11 mouse cellular contexts compared by ENCODE assay signal in the genomic region with DNA sequence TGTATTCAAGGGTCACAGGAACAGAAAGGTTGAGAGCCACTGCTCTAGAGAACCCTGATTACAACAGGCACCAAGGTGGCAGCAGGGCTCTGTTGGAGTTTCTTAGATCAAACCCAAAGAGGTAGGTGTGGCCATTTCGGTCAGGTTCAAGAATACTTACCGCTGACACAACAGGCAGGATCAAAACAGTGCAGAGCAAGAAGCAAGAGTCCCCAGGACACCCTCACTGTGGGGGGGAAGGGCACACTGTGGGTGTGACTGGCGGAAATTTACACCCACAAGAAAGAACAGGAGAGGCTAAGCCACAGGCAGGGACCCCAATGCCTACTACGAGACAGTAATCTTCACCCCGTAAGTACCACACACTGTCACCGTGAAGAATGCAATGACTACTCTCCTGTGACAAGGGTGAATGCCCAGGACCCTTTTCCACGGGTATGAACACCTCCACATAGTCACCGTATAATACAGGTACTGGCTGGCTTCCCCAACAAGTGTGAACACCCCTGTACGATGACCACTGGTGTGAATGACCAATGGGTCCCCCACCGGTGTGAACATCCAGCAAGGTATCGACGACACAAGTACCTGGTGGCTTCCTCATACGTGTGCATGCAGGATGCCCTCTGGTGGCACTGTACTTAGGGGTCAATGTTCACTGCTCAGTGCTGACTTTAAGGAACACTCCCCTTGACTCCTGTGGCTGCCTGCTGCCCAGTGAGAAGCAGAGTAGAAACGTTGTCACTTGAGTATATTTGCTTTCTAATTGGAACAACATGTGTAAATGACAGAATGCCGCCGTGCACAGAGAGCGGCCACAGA. TPM values are rescaled to one million over a fixed set of nuclear protein-coding genes. Genes with fewer than 3 reads are reported as not detected.
DNase-seq lines count a peak whose midpoint lies in the region; ATAC-seq and TF ChIP-seq lines count a peak whose summit lies in the region.
"Had no signal": no experiment of that assay in that cellular context is flagged by ENCODE, and none has a peak within 500 bp of the region (broad histone marks: within the 10 kb centered on the region; RNA-seq: fewer than 3 reads in every experiment).

No protein-coding gene starts in this region.

- no peak for DNase-seq in liver, embryonic 14.5 days (ENCODE audit: low read depth in 3 of 3, low spot score in 3 of 3)
- DNase-seq in liver, postnatal 0 days = no peak
- DNase-seq in ovary, postnatal 36 days (ENCODE audit: low spot score) = no peak
- DNase-seq: adrenal gland, postnatal 14 days; heart, adult 11 months had no signal

- H3K4me3 ChIP-seq in forebrain, embryonic 15.5 days = no peak overlapping the region
- no peak overlapping the region for H3K4me3 ChIP-seq in forebrain, embryonic 12.5 days (replicated peaks)
- H3K4me3 ChIP-seq in liver, embryonic 14.5 days (ENCODE audit: insufficient read depth in 1 of 2, low read depth in 2 of 2, low read length in 2 of 2) = no peak overlapping the region
- H3K4me3 ChIP-seq in liver, postnatal 0 days (ENCODE audit: low read depth, low read length) = no peak overlapping the region
- no peak overlapping the region for H3K4me3 ChIP-seq in embryonic fibroblast, embryonic 13.5 days (ENCODE audit: insufficient read depth, low read length)
- H3K4me3 ChIP-seq in olfactory bulb, adult 2 months (ENCODE audit: insufficient read depth, low read depth, low read length) = no peak overlapping the region
- H3K4me3 ChIP-seq: embryonic facial prominence, embryonic 12.5 days; myocyte had no signal

- TF ChIP-seq CTCF in liver, embryonic 14.5 days (IDR thresholded peaks at IDR 0.05; ENCODE audit: low read depth) = peak; percentile 19; the same call in 1 of the 2 replicates
- TF ChIP-seq CTCF in liver, postnatal 0 days (IDR thresholded peaks at IDR 0.05; ENCODE audit: low read depth) = no peak
- peak; percentile 35; the same call in 1 of the 2 replicates for TF ChIP-seq CTCF in embryonic fibroblast, embryonic 13.5 days (IDR thresholded peaks at IDR 0.05; ENCODE audit: borderline replicate concordance, insufficient read depth, low read length)
- no peak for TF ChIP-seq CTCF in olfactory bulb, adult 2 months (IDR thresholded peaks at IDR 0.05; ENCODE audit: insufficient read depth, low read depth, low read length)

- no peak for TF ChIP-seq EP300 in liver, embryonic 14.5 days (IDR thresholded peaks at IDR 0.05; ENCODE audit: low read depth)
- TF ChIP-seq EP300 in liver, postnatal 0 days (IDR thresholded peaks at IDR 0.05; ENCODE audit: low read depth) = no peak

- H3K27me3 ChIP-seq in forebrain, embryonic 15.5 days = no peaks in the 10 kb centered on the region
- no peaks in the 10 kb centered on the region for H3K27me3 ChIP-seq in forebrain, embryonic 12.5 days
- H3K27me3 ChIP-seq in liver, embryonic 14.5 days (ENCODE audit: control insufficient read depth, insufficient read depth, low read length) = no peaks in the 10 kb centered on the region
- H3K27me3 ChIP-seq in liver, postnatal 0 days (ENCODE audit: insufficient read depth, low read length) = no peaks in the 10 kb centered on the region
- H3K27me3 ChIP-seq: embryonic facial prominence, embryonic 12.5 days had no signal

- no peak for ATAC-seq in forebrain, embryonic 15.5 days (replicated peaks)
- ATAC-seq in forebrain, embryonic 12.5 days (ENCODE audit: low FRiP score) = no peak
- ATAC-seq in liver, embryonic 14.5 days (ENCODE audit: insufficient read depth) = no peak
- no peak for ATAC-seq in liver, postnatal 0 days

- peaks cover 21% of the 10 kb centered on the region for H3K4me1 ChIP-seq in forebrain, embryonic 15.5 days
- no peaks in the 10 kb centered on the region for H3K4me1 ChIP-seq in forebrain, embryonic 12.5 days
- no peaks in the 10 kb centered on the region for H3K4me1 ChIP-seq in liver, embryonic 14.5 days (replicated peaks; ENCODE audit: control insufficient read depth in 2 of 2, insufficient read depth in 2 of 2, low read length in 1 of 2)
- H3K4me1 ChIP-seq in liver, postnatal 0 days (ENCODE audit: insufficient read depth) = no peaks in the 10 kb centered on the region
- H3K4me1 ChIP-seq in embryonic fibroblast, embryonic 13.5 days (ENCODE audit: control insufficient read depth, insufficient read depth, low read length) = no peaks in the 10 kb centered on the region; the same call in 1 of the 2 replicates
- peaks cover 49% of the 10 kb centered on the region for H3K4me1 ChIP-seq in olfactory bulb, adult 2 months (ENCODE audit: control insufficient read depth, insufficient read depth, low read length)

- no peaks in the 10 kb centered on the region for H3K9me3 ChIP-seq in forebrain, embryonic 15.5 days
- H3K9me3 ChIP-seq in forebrain, embryonic 12.5 days = no peaks in the 10 kb centered on the region
- no peaks in the 10 kb centered on the region for H3K9me3 ChIP-seq in liver, embryonic 14.5 days (ENCODE audit: control insufficient read depth, low read length)
- H3K9me3 ChIP-seq in liver, postnatal 0 days (ENCODE audit: low read length) = no peaks in the 10 kb centered on the region
- H3K9me3 ChIP-seq: embryonic facial prominence, embryonic 12.5 days had no signal

- no peak for TF ChIP-seq POLR2A in embryonic fibroblast, embryonic 13.5 days (IDR thresholded peaks at IDR 0.05; ENCODE audit: low read depth, low read length)
- TF ChIP-seq POLR2A in olfactory bulb, adult 2 months (IDR thresholded peaks at IDR 0.05; ENCODE audit: insufficient read depth, low read depth, low read length) = no peak

- peaks cover 31% of the 10 kb centered on the region for H3K36me3 ChIP-seq in forebrain, embryonic 15.5 days
- H3K36me3 ChIP-seq in forebrain, embryonic 12.5 days (replicated peaks) = peaks cover 73% of the 10 kb centered on the region
- no peaks in the 10 kb centered on the region for H3K36me3 ChIP-seq in liver, embryonic 14.5 days (replicated peaks; ENCODE audit: control insufficient read depth, insufficient read depth, low read depth)
- H3K36me3 ChIP-seq in liver, postnatal 0 days (replicated peaks; ENCODE audit: insufficient read depth, low read length) = peaks cover 25% of the 10 kb centered on the region

- H3K27ac ChIP-seq in forebrain, embryonic 15.5 days (replicated peaks) = peak overlapping the region; percentile 42
- no peak overlapping the region for H3K27ac ChIP-seq in forebrain, embryonic 12.5 days
- H3K27ac ChIP-seq in liver, embryonic 14.5 days = no peak overlapping the region
- H3K27ac ChIP-seq in liver, postnatal 0 days (ENCODE audit: low read depth) = no peak overlapping the region
- no peak overlapping the region for H3K27ac ChIP-seq in embryonic fibroblast, embryonic 13.5 days (ENCODE audit: insufficient read depth, low read length)
- H3K27ac ChIP-seq in olfactory bulb, adult 2 months (ENCODE audit: insufficient read depth, low read depth, low read length) = peak overlapping the region; percentile 2; the same call in 1 of the 2 replicates

- no peak overlapping the region for H3K9ac ChIP-seq in forebrain, embryonic 15.5 days (replicated peaks)
- H3K9ac ChIP-seq in forebrain, embryonic 12.5 days = no peak overlapping the region
- H3K9ac ChIP-seq in liver, embryonic 14.5 days (replicated peaks) = no peak overlapping the region
- H3K9ac ChIP-seq in liver, postnatal 0 days (replicated peaks) = no peak overlapping the region
- H3K9ac ChIP-seq: embryonic facial prominence, embryonic 12.5 days had no signal

- no peak overlapping the region for H3K4me2 ChIP-seq in forebrain, embryonic 15.5 days (replicated peaks)
- H3K4me2 ChIP-seq in forebrain, embryonic 12.5 days = no peak overlapping the region
- no peak overlapping the region for H3K4me2 ChIP-seq in liver, embryonic 14.5 days (ENCODE audit: low read depth)
- H3K4me2 ChIP-seq in liver, postnatal 0 days (ENCODE audit: low read depth, low read length) = no peak overlapping the region
- H3K4me2 ChIP-seq: embryonic facial prominence, embryonic 12.5 days had no signal

- WGBS in forebrain, embryonic 15.5 days = 85% methylated on average over 17 of the region's 17 CpGs
- 91% methylated on average over 17 of the region's 17 CpGs for WGBS in forebrain, embryonic 12.5 days
- 80% methylated on average over 17 of the region's 17 CpGs for WGBS in liver, embryonic 14.5 days (ENCODE audit: insufficient replicate concordance)
- WGBS in liver, postnatal 0 days (ENCODE audit: insufficient replicate concordance) = 88% methylated on average over 17 of the region's 17 CpGs
- WGBS in olfactory bulb, adult 2 months = 59% methylated on average over 17 of the region's 17 CpGs

RNA-seq across cellular contexts. Expression of a gene that starts 13.6 kb away (rescaled TPM):
- 2.5 and 2.8 TPM in 2 replicates for polyA plus RNA-seq in forebrain, embryonic 15.5 days (2015; fragmentation: Nextera tagmentation; extraction: Ambion mirVana)
- polyA plus RNA-seq in forebrain, embryonic 12.5 days (2016; fragmentation: Nextera tagmentation; extraction: Ambion mirVana) = 5.8 and 6.7 TPM in 2 replicates
- polyA plus RNA-seq in liver, embryonic 14.5 days (2012; rRNA removed) = 0.38 TPM in 2 replicates
- polyA plus RNA-seq in liver, embryonic 14.5 days (2014; fragmentation: Nextera tagmentation; extraction: Ambion mirVana) = 0.15 and 0.32 TPM in 2 replicates
- polyA plus RNA-seq in liver, postnatal 0 days (2015; fragmentation: Nextera tagmentation; extraction: Ambion mirVana) = 0.21 and 0.27 TPM in 2 replicates
- 1.2 and 7.7 TPM in 2 replicates for polyA plus RNA-seq in embryonic fibroblast, embryonic 13.5 days (2011; ENCODE audit: insufficient read length, low read depth, missing spikeins)
- not detected in 2 replicates for polyA plus RNA-seq in olfactory bulb, adult 2 months (2012; ENCODE audit: insufficient read depth, insufficient read length, low replicate concordance, missing spikeins)

Comparison
In these comparisons a context has a peak if more than half of its experiments do, and no peak if none do; other contexts are left out.
1. H3K27ac ChIP-seq: peak in forebrain, embryonic 15.5 days (single experiment) and olfactory bulb, adult 2 months (single experiment); none in forebrain, embryonic 12.5 days (single experiment), liver, embryonic 14.5 days (single experiment), liver, postnatal 0 days (single experiment) and embryonic fibroblast, embryonic 13.5 days (single experiment).
2. CTCF ChIP-seq: peak in liver, embryonic 14.5 days (single experiment) and embryonic fibroblast, embryonic 13.5 days (single experiment); none in liver, postnatal 0 days (single experiment) and olfactory bulb, adult 2 months (single experiment).